Mouse (Mus musculus): ENCODE measurements around the gene Grb2. TPM values are rescaled to one million over a fixed set of nuclear protein-coding genes. Genes with fewer than 3 reads are reported as not detected.

Grb2 gene
- polyA plus RNA-seq, 1 experiment: 74.7 TPM

GRCm38 (mm10) chr11:115682411-115682810, 26.0 kb downstream of the Grb2 start:
- peaks cover 5% of the 10 kb centered on the region; the same call in 1 of the 2 replicates for H3K4me1 ChIP-seq (ENCODE audit: control insufficient read depth, insufficient read depth, insufficient read length)
- no peaks in the 10 kb centered on the region for H3K27me3 ChIP-seq (ENCODE audit: control insufficient read depth, insufficient read depth, low read length)
- no peak for DNase-seq (ENCODE audit: low read depth in 1 of 2, low spot score in 2 of 2)
- peaks cover 27% of the 10 kb centered on the region for H3K36me3 ChIP-seq (ENCODE audit: control insufficient read depth, insufficient read depth, low read length)
- H3K4me3 ChIP-seq (ENCODE audit: extremely low read depth, insufficient read depth, insufficient read length): no peak overlapping the region
- no peak for TF ChIP-seq CTCF (IDR thresholded peaks at IDR 0.05; ENCODE audit: extremely low read depth, insufficient read depth, insufficient read length, insufficient replicate concordance)
- TF ChIP-seq POLR2A (IDR thresholded peaks at IDR 0.05; ENCODE audit: low read depth, low read length): no peak
- 87% methylated on average over 3 of the region's 3 CpGs for WGBS
- no peak overlapping the region for H3K27ac ChIP-seq (ENCODE audit: insufficient read depth, low read length)

DNA sequence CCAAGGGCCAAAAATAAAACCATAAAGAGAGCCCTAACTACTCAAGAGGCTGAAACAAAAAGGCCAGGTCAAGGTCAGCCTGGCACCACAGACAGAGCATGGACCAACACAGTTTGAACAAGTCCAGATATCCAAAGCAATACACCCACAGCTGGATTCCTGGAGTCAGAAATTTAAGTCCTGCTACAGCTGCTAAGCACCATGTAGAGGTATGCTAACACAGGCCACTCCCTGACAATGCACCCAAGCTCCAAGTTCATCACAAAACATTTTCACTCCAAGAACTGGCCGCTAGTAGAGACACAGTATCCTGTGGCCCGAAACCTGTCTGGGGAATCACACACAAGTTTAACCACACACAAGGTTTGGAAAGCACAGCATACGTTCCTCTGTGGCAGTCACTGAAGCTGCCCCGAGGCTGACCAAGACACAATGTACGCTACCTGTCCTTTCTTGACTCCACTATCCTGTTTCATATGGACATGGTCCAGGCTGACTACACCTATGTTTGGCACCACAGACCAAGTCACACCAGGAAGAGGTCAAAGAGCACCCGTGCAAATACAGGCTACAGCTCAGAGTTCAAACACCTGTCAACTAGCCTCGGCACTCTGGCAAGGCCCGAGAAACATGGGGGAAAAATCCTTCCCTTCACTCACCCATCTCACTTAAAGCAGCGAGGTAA, 28.7 kb downstream of the Grb2 start:
- no peak for TF ChIP-seq CTCF (IDR thresholded peaks at IDR 0.05; ENCODE audit: extremely low read depth, insufficient read depth, insufficient read length, insufficient replicate concordance)
- no peak for TF ChIP-seq POLR2A (IDR thresholded peaks at IDR 0.05; ENCODE audit: low read depth, low read length)
- Histone ChIP-seq H3K4me1 (ENCODE audit: control insufficient read depth, insufficient read depth, insufficient read length) (peaks cover 9% of the 10 kb centered on the region; the same call in 1 of the 2 replicates), H3K27ac (ENCODE audit: insufficient read depth, low read length) (no peak overlapping the region), H3K36me3 (ENCODE audit: control insufficient read depth, insufficient read depth, low read length) (peaks cover 25% of the 10 kb centered on the region), H3K4me3 (ENCODE audit: extremely low read depth, insufficient read depth, insufficient read length) (no peak overlapping the region), H3K27me3 (ENCODE audit: control insufficient read depth, insufficient read depth, low read length) (no peaks in the 10 kb centered on the region)
- WGBS: 89% methylated on average over 9 of the region's 9 CpGs
- no peak for DNase-seq (ENCODE audit: low read depth in 1 of 2, low spot score in 2 of 2)

- WGBS: 87% methylated on average over 6 of the region's 6 CpGs
- TF ChIP-seq CTCF (IDR thresholded peaks at IDR 0.05; ENCODE audit: extremely low read depth, insufficient read depth, insufficient read length, insufficient replicate concordance): no peak
- H3K4me1 ChIP-seq (ENCODE audit: control insufficient read depth, insufficient read depth, insufficient read length): peaks cover 15% of the 10 kb centered on the region; the same call in 1 of the 2 replicates
- H3K36me3 ChIP-seq (ENCODE audit: control insufficient read depth, insufficient read depth, low read length): peaks cover 26% of the 10 kb centered on the region
- H3K27me3 ChIP-seq (ENCODE audit: control insufficient read depth, insufficient read depth, low read length): no peaks in the 10 kb centered on the region
- H3K4me3 ChIP-seq (ENCODE audit: extremely low read depth, insufficient read depth, insufficient read length): no peak overlapping the region
- H3K27ac ChIP-seq (ENCODE audit: insufficient read depth, low read length): no peak overlapping the region
- no peak for DNase-seq (ENCODE audit: low read depth in 1 of 2, low spot score in 2 of 2)
These were observed 29.5 kb downstream of the Grb2 start for GRCm38 (mm10) chr11:115678861-115679260.

DNA sequence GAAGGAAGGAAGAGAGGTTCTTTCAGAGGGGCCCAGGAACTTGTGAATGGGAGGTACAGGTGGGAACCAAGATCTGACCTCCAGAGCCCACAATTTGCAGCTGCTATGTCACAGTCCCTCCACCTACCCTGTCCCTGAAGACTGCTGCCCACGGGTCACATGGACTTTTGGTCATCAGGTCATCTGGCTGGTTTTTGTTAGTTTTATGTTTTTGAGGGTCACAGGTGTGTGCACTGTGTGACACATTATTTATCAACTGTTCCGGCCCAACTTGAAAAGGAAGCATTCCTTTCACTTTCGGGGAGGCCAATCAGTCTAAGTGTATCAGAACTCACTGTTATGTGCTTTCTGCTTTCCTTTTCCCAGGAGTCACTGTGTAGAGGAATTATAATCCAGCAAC, 30.9 kb downstream of the Grb2 start:
- Histone ChIP-seq H3K36me3 (ENCODE audit: control insufficient read depth, insufficient read depth, low read length) (peaks cover 19% of the 10 kb centered on the region), H3K27me3 (ENCODE audit: control insufficient read depth, insufficient read depth, low read length) (no peaks in the 10 kb centered on the region), H3K4me3 (ENCODE audit: extremely low read depth, insufficient read depth, insufficient read length) (no peak overlapping the region), H3K27ac (ENCODE audit: insufficient read depth, low read length) (no peak overlapping the region), H3K4me1 (ENCODE audit: control insufficient read depth, insufficient read depth, insufficient read length) (peaks cover 15% of the 10 kb centered on the region; the same call in 1 of the 2 replicates)
- 78% methylated on average over 3 of the region's 3 CpGs for WGBS
- no peak for TF ChIP-seq POLR2A (IDR thresholded peaks at IDR 0.05; ENCODE audit: low read depth, low read length)
- DNase-seq (ENCODE audit: low read depth in 1 of 2, low spot score in 2 of 2): no peak

GRCm38 (mm10) chr11:115676738-115677137, 31.7 kb downstream of the Grb2 start:
- Histone ChIP-seq H3K4me1 (ENCODE audit: control insufficient read depth, insufficient read depth, insufficient read length) (peaks cover 18% of the 10 kb centered on the region; the same call in 1 of the 2 replicates), H3K36me3 (ENCODE audit: control insufficient read depth, insufficient read depth, low read length) (peaks cover 15% of the 10 kb centered on the region), H3K4me3 (ENCODE audit: extremely low read depth, insufficient read depth, insufficient read length) (no peak overlapping the region), H3K27me3 (ENCODE audit: control insufficient read depth, insufficient read depth, low read length) (no peaks in the 10 kb centered on the region), H3K27ac (ENCODE audit: insufficient read depth, low read length) (no peak overlapping the region)
- 52% methylated on average over 8 of the region's 8 CpGs for WGBS
- no peak for DNase-seq (ENCODE audit: low read depth in 1 of 2, low spot score in 2 of 2)
- TF ChIP-seq CTCF (IDR thresholded peaks at IDR 0.05; ENCODE audit: extremely low read depth, insufficient read depth, insufficient read length, insufficient replicate concordance) (no peak), POLR2A (IDR thresholded peaks at IDR 0.05; ENCODE audit: low read depth, low read length) (no peak)

DNA sequence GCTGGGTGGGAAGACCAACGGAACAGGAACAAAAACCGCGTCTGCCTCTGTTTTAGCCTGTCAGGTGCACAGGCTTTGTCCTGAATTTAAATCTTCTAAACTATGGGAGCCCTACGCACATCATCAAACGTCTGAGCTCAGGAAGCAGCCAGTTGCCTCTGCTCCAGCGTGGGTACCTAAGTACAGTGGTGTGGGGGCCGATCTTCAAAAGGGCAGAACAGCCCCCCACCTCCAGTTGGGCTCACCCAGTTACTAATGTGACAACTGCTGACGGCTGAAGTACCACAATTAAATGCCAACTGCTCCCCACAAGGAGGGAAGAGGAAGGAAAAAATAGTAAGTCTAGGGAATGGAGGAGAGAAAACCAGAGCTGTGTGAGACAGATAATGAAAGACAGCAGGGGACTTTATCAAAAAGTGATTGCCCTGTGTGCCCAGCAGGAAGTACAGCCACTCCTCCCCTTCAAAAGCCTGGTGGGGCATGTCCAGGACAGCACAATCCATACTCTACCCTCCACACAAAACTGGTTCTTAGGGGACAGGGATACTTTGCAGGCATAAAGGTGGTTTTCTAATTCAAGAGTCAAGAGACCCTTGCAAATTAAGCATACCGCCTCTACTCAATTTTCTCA, 34.0 kb downstream of the Grb2 start:
- WGBS: 42% methylated on average over 9 of the region's 9 CpGs
- peaks cover 12% of the 10 kb centered on the region for H3K36me3 ChIP-seq (ENCODE audit: control insufficient read depth, insufficient read depth, low read length)
- H3K27ac ChIP-seq (ENCODE audit: insufficient read depth, low read length): no peak overlapping the region
- no peak overlapping the region for H3K4me3 ChIP-seq (ENCODE audit: extremely low read depth, insufficient read depth, insufficient read length)
- H3K4me1 ChIP-seq (ENCODE audit: control insufficient read depth, insufficient read depth, insufficient read length): peaks cover 25% of the 10 kb centered on the region; the same call in 1 of the 2 replicates
- TF ChIP-seq CTCF (IDR thresholded peaks at IDR 0.05; ENCODE audit: extremely low read depth, insufficient read depth, insufficient read length, insufficient replicate concordance) (no peak), POLR2A (IDR thresholded peaks at IDR 0.05; ENCODE audit: low read depth, low read length) (no peak)
- no peaks in the 10 kb centered on the region for H3K27me3 ChIP-seq (ENCODE audit: control insufficient read depth, insufficient read depth, low read length)
- no peak for DNase-seq (ENCODE audit: low read depth in 1 of 2, low spot score in 2 of 2)

Data from spleen, adult 2 months (tissue).